Mouse (Mus musculus): ENCODE results near the gene Dyrk3.

- peak; percentile 95 for TF ChIP-seq CTCF (IDR thresholded peaks at IDR 0.05; ENCODE audit: borderline replicate concordance, control insufficient read depth, extremely low read depth, insufficient read depth, low read length, poor library complexity)
- no peak for TF ChIP-seq POLR2A (IDR thresholded peaks at IDR 0.05; ENCODE audit: control insufficient read depth, extremely low read depth, insufficient read depth, low read length, poor library complexity)
Measured at GRCm38 (mm10) chr1:131181642-131182527, 43.7 kb upstream of the Dyrk3 start.
